Mouse (Mus musculus): ENCODE data around the gene Rab44.

- TF ChIP-seq TAL1 (IDR thresholded peaks at IDR 0.05; ENCODE audit: low read length) (no peak), GATA1 (IDR thresholded peaks at IDR 0.05; ENCODE audit: low read length) (no peak)
These were observed 23.2 kb upstream of the Rab44 start, which contains the start of gene Cdkn1a for GRCm38 (mm10) chr17:29090776-29091175.
